26 mouse cellular contexts compared by ENCODE assay signal in the genomic region with DNA sequence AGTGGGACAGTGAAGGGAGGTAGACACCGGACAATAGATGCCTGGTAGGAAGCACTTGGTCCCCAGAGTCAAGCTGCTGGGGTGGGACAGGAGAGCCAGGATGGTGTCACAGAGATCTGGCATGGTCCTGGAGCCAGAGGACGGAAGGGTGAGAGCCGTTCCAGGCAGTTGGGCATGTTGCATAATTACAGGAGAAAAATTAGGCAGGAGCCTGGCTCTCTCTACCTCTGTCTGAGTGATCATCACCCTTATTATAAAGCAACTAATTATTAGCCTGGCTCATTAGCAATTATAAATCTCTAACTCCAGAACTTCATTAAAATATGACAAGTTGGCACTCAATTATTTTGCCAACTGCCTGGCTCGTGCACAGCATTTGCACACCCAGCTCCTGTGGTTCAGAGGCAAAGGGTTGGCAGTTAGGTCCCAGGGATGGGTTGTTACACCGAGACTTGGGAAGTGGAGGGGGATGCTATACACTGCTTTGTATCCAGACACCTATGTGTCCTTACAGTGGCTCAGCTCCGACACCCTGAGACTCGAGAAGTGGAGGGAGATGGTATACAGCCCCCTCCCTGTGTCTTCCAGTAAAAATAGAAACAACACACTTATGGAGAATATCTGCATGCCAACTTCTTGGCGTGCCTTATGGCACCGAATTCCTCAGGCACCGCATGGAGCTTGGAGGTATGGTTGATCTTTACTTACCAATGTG.
A peak's percentile ranks its signal among the peaks of the same experiment; 100 is the strongest.
DNase-seq lines count a peak whose midpoint lies in the region; ATAC-seq lines count a peak whose summit lies in the region.
"Had no signal": no experiment of that assay in that cellular context is flagged by ENCODE, and none has a peak within 500 bp of the region (broad histone marks: within the 10 kb centered on the region; RNA-seq: fewer than 3 reads in every experiment).

No protein-coding gene starts in this region.

- 74% methylated on average over 10 of the region's 10 CpGs for WGBS in forebrain, embryonic 13.5 days
- WGBS in forebrain, embryonic 12.5 days = 83% methylated on average over 10 of the region's 10 CpGs
- WGBS in forebrain, embryonic 16.5 days = 53% methylated on average over 10 of the region's 10 CpGs

- H3K4me1 ChIP-seq in forebrain, embryonic 13.5 days = 0 out of 2 replicates have a peak, but pooled peaks cover 3% of the 10 kb centered on the region
- no peaks in the 10 kb centered on the region for H3K4me1 ChIP-seq in forebrain, embryonic 12.5 days
- peaks cover 13% of the 10 kb centered on the region for H3K4me1 ChIP-seq in forebrain, embryonic 16.5 days (replicated peaks; ENCODE audit: control insufficient read depth, insufficient read depth, low read length)
- H3K4me1 ChIP-seq: embryonic facial prominence, embryonic 12.5 days; embryonic facial prominence, embryonic 15.5 days; heart, embryonic 10.5 days; heart, embryonic 13.5 days had no signal

- ATAC-seq in forebrain, embryonic 13.5 days = peak; percentile 43; the same call in 1 of the 2 replicates
- ATAC-seq in forebrain, embryonic 12.5 days (ENCODE audit: low FRiP score) = no peak
- peak; percentile 71 for ATAC-seq in frontal cortex, adult (ENCODE audit: low TSS enrichment)
- ATAC-seq in forebrain, embryonic 16.5 days = peak; percentile 72
- ATAC-seq: activated CD4-positive, CD25-positive, alpha-beta regulatory T cell, adult 4 months; hindbrain, postnatal 0 days; inflammation-experienced regulatory T-cells, adult 6 months; intestine, embryonic 16.5 days had no signal

- no peaks in the 10 kb centered on the region for H3K9me3 ChIP-seq in forebrain, embryonic 13.5 days (replicated peaks)
- H3K9me3 ChIP-seq in forebrain, embryonic 12.5 days = no peaks in the 10 kb centered on the region
- no peaks in the 10 kb centered on the region for H3K9me3 ChIP-seq in forebrain, embryonic 16.5 days (ENCODE audit: control insufficient read depth, low read length)
- H3K9me3 ChIP-seq: embryonic facial prominence, embryonic 12.5 days; embryonic facial prominence, embryonic 15.5 days; heart, embryonic 10.5 days; heart, embryonic 13.5 days had no signal

- no peaks in the 10 kb centered on the region for H3K27me3 ChIP-seq in forebrain, embryonic 13.5 days
- H3K27me3 ChIP-seq in forebrain, embryonic 12.5 days = no peaks in the 10 kb centered on the region
- H3K27me3 ChIP-seq in forebrain, embryonic 16.5 days (replicated peaks; ENCODE audit: control insufficient read depth, insufficient read depth, low read length) = no peaks in the 10 kb centered on the region
- H3K27me3 ChIP-seq: embryonic facial prominence, embryonic 12.5 days; embryonic facial prominence, embryonic 15.5 days had no signal

- DNase-seq in frontal cortex, adult 2 months (ENCODE audit: extremely low spot score in 1 of 2, low spot score in 1 of 2) = no peak
- no peak for DNase-seq in right cerebral cortex, postnatal 25 days
- DNase-seq: adrenal gland, adult 8-10 months; adrenal gland, postnatal 25 days; cerebellum, adult 11 months; cerebellum, adult 2 months; cerebellum, adult 9-11 months; cerebellum, postnatal 25 days; gastrocnemius, postnatal 25 days; heart, adult 18-20 months; heart, postnatal 14 days; heart, postnatal 4 days; kidney, adult 18-20 months had no signal

- H3K4me2 ChIP-seq in forebrain, embryonic 13.5 days = no peak overlapping the region
- no peak overlapping the region for H3K4me2 ChIP-seq in forebrain, embryonic 12.5 days
- no peak overlapping the region for H3K4me2 ChIP-seq in forebrain, embryonic 16.5 days (ENCODE audit: low read length)
- H3K4me2 ChIP-seq: embryonic facial prominence, embryonic 12.5 days; embryonic facial prominence, embryonic 15.5 days; heart, embryonic 13.5 days; hindbrain, embryonic 14.5 days had no signal

- H3K27ac ChIP-seq in forebrain, embryonic 13.5 days = no peak overlapping the region
- H3K27ac ChIP-seq in forebrain, embryonic 12.5 days = no peak overlapping the region
- H3K27ac ChIP-seq in forebrain, embryonic 16.5 days (ENCODE audit: low read length) = peak overlapping the region; percentile 68
- H3K27ac ChIP-seq: embryonic facial prominence, embryonic 12.5 days; embryonic facial prominence, embryonic 15.5 days; heart, embryonic 10.5 days; heart, embryonic 13.5 days; hindbrain, embryonic 14.5 days; hindbrain, postnatal 0 days had no signal

- no peak overlapping the region for H3K4me3 ChIP-seq in forebrain, embryonic 13.5 days
- H3K4me3 ChIP-seq in forebrain, embryonic 12.5 days (replicated peaks) = no peak overlapping the region
- no peak overlapping the region for H3K4me3 ChIP-seq in forebrain, embryonic 16.5 days (replicated peaks; ENCODE audit: low read length)
- H3K4me3 ChIP-seq: embryonic facial prominence, embryonic 12.5 days; embryonic facial prominence, embryonic 15.5 days; heart, embryonic 10.5 days; heart, embryonic 13.5 days had no signal

- no peaks in the 10 kb centered on the region for H3K36me3 ChIP-seq in forebrain, embryonic 13.5 days (ENCODE audit: poor library complexity, severe bottlenecking)
- H3K36me3 ChIP-seq in forebrain, embryonic 12.5 days (replicated peaks) = no peaks in the 10 kb centered on the region
- H3K36me3 ChIP-seq in forebrain, embryonic 16.5 days (ENCODE audit: control insufficient read depth, insufficient read depth) = no peaks in the 10 kb centered on the region
- H3K36me3 ChIP-seq: embryonic facial prominence, embryonic 12.5 days; embryonic facial prominence, embryonic 15.5 days; heart, embryonic 10.5 days; heart, embryonic 13.5 days had no signal

- H3K9ac ChIP-seq in forebrain, embryonic 13.5 days = no peak overlapping the region
- no peak overlapping the region for H3K9ac ChIP-seq in forebrain, embryonic 12.5 days
- H3K9ac ChIP-seq in forebrain, embryonic 16.5 days (replicated peaks; ENCODE audit: low read depth, low read length) = no peak overlapping the region
- H3K9ac ChIP-seq: embryonic facial prominence, embryonic 12.5 days; embryonic facial prominence, embryonic 15.5 days; heart, embryonic 13.5 days; hindbrain, embryonic 14.5 days had no signal
